Mouse (Mus musculus): ENCODE data around the gene P2ry10. TPM values are rescaled to one million over a fixed set of nuclear protein-coding genes. Genes with fewer than 3 reads are reported as not detected.
"Not testable (repeated sequence)": the region's sequence is repeated elsewhere in the genome, so short reads cannot be mapped to it uniquely, and the experiment has no call there.

P2ry10 gene
- polyA plus RNA-seq (2012; rRNA removed) (0.03 and 0.04 TPM in 2 replicates), polyA plus RNA-seq (2014; fragmentation: Nextera tagmentation; extraction: Ambion mirVana) (0.05 and 0.10 TPM in 2 replicates)

DNA sequence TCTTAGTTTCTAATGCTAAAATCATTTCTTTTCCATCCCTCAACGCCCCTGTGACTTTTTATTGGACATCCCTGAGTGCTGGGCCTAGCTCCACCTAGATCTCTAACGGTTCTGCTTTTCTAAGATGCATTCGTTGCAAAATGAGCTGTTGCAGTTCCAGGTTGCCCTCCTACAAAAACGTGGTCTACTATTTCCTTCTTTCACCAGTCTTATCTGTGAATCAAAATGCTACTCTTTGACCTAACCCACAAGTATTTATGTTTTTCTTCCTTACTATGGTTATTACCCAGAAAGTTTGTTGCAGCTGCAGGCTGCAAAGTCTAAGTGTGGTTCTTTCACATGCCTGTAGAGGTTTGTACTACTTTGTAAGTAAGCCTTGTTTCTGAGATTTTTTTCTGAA is at the start of gene P2ry10:
P2ry10 (plus strand) TSS at position 316 of the 400 bp plus-strand sequence.
- 18% methylated on average over 4 of the region's 4 CpGs for WGBS (ENCODE audit: insufficient replicate concordance)
- DNase-seq (ENCODE audit: low read depth in 3 of 3, low spot score in 3 of 3) (no peak), ATAC-seq (ENCODE audit: insufficient read depth) (no peak)
- Histone ChIP-seq H3K4me2 (ENCODE audit: low read depth) (no peak within 1 kb of the TSS), H3K4me1 (replicated peaks; ENCODE audit: control insufficient read depth in 2 of 2, insufficient read depth in 2 of 2, low read length in 1 of 2) (no peaks in the 10 kb centered on the region), H3K9ac (replicated peaks) (no peak within 1 kb of the TSS), H3K9me3 (ENCODE audit: control insufficient read depth, low read length) (no peaks in the 10 kb centered on the region), H3K27ac (no peak within 1 kb of the TSS), H3K4me3 (ENCODE audit: insufficient read depth in 1 of 2, low read depth in 2 of 2, low read length in 2 of 2) (no peak within 1 kb of the TSS), H3K27me3 (ENCODE audit: control insufficient read depth, insufficient read depth, low read length) (no peaks in the 10 kb centered on the region), H3K36me3 (replicated peaks; ENCODE audit: control insufficient read depth, insufficient read depth, low read depth) (no peaks in the 10 kb centered on the region)
- TF ChIP-seq EP300 (IDR thresholded peaks at IDR 0.05; ENCODE audit: low read depth) (no peak), CTCF (IDR thresholded peaks at IDR 0.05; ENCODE audit: low read depth) (no peak)

DNA sequence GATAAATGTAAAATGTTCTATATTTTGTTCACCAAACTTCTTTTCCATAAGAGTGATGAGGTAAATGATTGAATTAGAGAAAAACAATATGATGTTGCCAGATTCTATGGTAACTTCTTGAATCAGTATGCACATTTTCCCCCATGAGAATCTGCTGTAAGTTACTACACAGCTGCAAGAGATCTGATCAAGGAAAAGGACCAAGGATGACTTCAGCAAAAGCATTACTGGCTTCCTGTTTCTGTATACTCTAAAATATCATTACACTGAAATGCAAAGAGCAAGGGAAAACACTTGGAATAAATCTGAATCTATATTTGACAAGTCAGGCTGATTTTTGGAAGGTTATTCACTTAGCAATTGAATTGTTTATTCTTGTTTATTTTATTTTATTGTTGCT is 49.1 kb upstream of the P2ry10 start:
- Histone ChIP-seq H3K9ac (replicated peaks) (no peak overlapping the region), H3K27ac (no peak overlapping the region), H3K27me3 (ENCODE audit: control insufficient read depth, insufficient read depth, low read length) (no peaks in the 10 kb centered on the region), H3K4me2 (ENCODE audit: low read depth) (no peak overlapping the region), H3K36me3 (replicated peaks; ENCODE audit: control insufficient read depth, insufficient read depth, low read depth) (no peaks in the 10 kb centered on the region), H3K9me3 (ENCODE audit: control insufficient read depth, low read length) (no peaks in the 10 kb centered on the region), H3K4me1 (replicated peaks; ENCODE audit: control insufficient read depth in 2 of 2, insufficient read depth in 2 of 2, low read length in 1 of 2) (no peaks in the 10 kb centered on the region), H3K4me3 (ENCODE audit: insufficient read depth in 1 of 2, low read depth in 2 of 2, low read length in 2 of 2) (no peak overlapping the region)
- DNase-seq (ENCODE audit: low read depth in 3 of 3, low spot score in 3 of 3) (no peak), ATAC-seq (ENCODE audit: insufficient read depth) (no peak)
- TF ChIP-seq EP300 (IDR thresholded peaks at IDR 0.05; ENCODE audit: low read depth): no peak
- no peak for TF ChIP-seq CTCF (IDR thresholded peaks at IDR 0.05; ENCODE audit: low read depth)

DNA sequence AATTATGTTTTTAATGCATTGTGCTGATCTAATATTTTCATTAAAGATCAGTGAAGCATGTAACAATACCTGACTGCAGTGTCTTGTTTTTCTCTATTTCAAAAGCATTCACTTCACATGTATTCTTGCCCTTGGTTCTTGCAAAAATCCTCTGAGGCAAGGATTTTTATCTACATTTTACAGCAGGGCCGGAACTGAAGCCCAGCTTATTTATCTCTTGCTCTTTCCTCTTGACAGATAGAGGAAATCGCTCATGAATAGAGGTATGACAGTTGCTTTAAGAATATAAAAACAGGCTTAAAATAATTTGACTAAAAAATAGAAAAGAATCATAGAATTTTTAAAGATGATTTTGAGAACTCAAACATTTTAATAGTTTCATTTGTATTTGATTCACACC is 48.7 kb upstream of the P2ry10 start:
- H3K4me1 ChIP-seq (replicated peaks; ENCODE audit: control insufficient read depth in 2 of 2, insufficient read depth in 2 of 2, low read length in 1 of 2): no peaks in the 10 kb centered on the region
- H3K4me2 ChIP-seq (ENCODE audit: low read depth): no peak overlapping the region
- WGBS (ENCODE audit: insufficient replicate concordance): 15% methylated on average over 2 of the region's 2 CpGs
- H3K4me3 ChIP-seq (ENCODE audit: insufficient read depth in 1 of 2, low read depth in 2 of 2, low read length in 2 of 2): no peak overlapping the region
- H3K9me3 ChIP-seq (ENCODE audit: control insufficient read depth, low read length): no peaks in the 10 kb centered on the region
- no peaks in the 10 kb centered on the region for H3K36me3 ChIP-seq (replicated peaks; ENCODE audit: control insufficient read depth, insufficient read depth, low read depth)
- no peak for DNase-seq (ENCODE audit: low read depth in 3 of 3, low spot score in 3 of 3)
- TF ChIP-seq EP300 (IDR thresholded peaks at IDR 0.05; ENCODE audit: low read depth) (no peak), CTCF (IDR thresholded peaks at IDR 0.05; ENCODE audit: low read depth) (no peak)
- H3K27ac ChIP-seq: no peak overlapping the region
- no peak overlapping the region for H3K9ac ChIP-seq (replicated peaks)
- H3K27me3 ChIP-seq (ENCODE audit: control insufficient read depth, insufficient read depth, low read length): no peaks in the 10 kb centered on the region
- ATAC-seq (ENCODE audit: insufficient read depth): no peak

DNA sequence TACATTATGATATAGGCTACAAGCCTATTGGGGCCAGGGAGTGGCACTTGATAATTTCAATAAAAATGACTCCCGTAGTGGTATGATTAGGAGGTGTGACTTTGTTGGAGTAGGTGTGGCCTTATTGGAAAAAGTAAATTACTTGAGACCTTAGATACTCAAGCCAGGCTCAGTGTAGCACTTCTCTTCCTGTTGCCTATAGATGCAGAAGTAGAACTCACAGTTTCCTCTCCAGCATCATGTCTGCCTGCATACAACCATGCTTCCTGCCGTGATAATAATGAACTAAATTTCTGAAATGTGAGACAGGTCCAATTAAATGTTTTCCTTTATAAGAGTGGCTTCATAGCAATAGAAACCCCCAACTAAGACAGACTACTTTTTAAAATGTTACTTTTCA is 45.9 kb upstream of the P2ry10 start:
- Histone ChIP-seq H3K4me2 (ENCODE audit: low read depth) (no peak overlapping the region), H3K4me3 (ENCODE audit: insufficient read depth in 1 of 2, low read depth in 2 of 2, low read length in 2 of 2) (no peak overlapping the region), H3K36me3 (replicated peaks; ENCODE audit: control insufficient read depth, insufficient read depth, low read depth) (no peaks in the 10 kb centered on the region), H3K9me3 (ENCODE audit: control insufficient read depth, low read length) (no peaks in the 10 kb centered on the region), H3K9ac (replicated peaks) (no peak overlapping the region), H3K4me1 (replicated peaks; ENCODE audit: control insufficient read depth in 2 of 2, insufficient read depth in 2 of 2, low read length in 1 of 2) (no peaks in the 10 kb centered on the region), H3K27me3 (ENCODE audit: control insufficient read depth, insufficient read depth, low read length) (no peaks in the 10 kb centered on the region), H3K27ac (no peak overlapping the region)
- DNase-seq (ENCODE audit: low read depth in 3 of 3, low spot score in 3 of 3) (no peak), ATAC-seq (ENCODE audit: insufficient read depth) (no peak)
- WGBS (ENCODE audit: insufficient replicate concordance): 50% methylated on average over 2 of the region's 2 CpGs
- TF ChIP-seq CTCF (IDR thresholded peaks at IDR 0.05; ENCODE audit: low read depth): no peak
- TF ChIP-seq EP300 (IDR thresholded peaks at IDR 0.05; ENCODE audit: low read depth): no peak

DNA sequence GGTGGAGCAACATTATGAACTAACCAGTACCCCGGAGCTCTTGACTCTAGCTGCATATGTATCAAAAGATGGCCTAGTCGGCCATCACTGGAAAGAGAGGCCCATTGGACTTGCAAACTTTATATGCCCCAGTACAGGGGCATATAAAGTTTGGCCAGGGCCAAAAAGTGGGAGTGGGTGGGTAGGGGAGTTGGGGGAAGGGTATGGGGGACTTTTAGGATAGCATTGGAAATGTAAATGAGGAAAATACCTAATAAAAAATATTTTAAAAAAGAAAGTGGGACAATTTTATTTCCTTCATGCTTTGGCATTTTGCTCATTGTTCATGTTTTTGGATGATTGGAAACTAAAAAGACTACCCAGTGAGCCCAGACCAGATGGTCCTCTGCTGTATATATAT is 4.9 kb upstream of the P2ry10 start:
- not testable (repeated sequence) for H3K36me3 ChIP-seq (replicated peaks; ENCODE audit: control insufficient read depth, insufficient read depth, low read depth); ATAC-seq (ENCODE audit: insufficient read depth); H3K4me2 ChIP-seq (ENCODE audit: low read depth); H3K27me3 ChIP-seq (ENCODE audit: control insufficient read depth, insufficient read depth, low read length); DNase-seq (ENCODE audit: low read depth in 3 of 3, low spot score in 3 of 3); H3K4me3 ChIP-seq (ENCODE audit: insufficient read depth in 1 of 2, low read depth in 2 of 2, low read length in 2 of 2); H3K27ac ChIP-seq; H3K4me1 ChIP-seq (replicated peaks; ENCODE audit: control insufficient read depth in 2 of 2, insufficient read depth in 2 of 2, low read length in 1 of 2); H3K9me3 ChIP-seq (ENCODE audit: control insufficient read depth, low read length); H3K9ac ChIP-seq (replicated peaks)
- WGBS (ENCODE audit: insufficient replicate concordance): 74% methylated on average over 2 of the region's 2 CpGs

DNA sequence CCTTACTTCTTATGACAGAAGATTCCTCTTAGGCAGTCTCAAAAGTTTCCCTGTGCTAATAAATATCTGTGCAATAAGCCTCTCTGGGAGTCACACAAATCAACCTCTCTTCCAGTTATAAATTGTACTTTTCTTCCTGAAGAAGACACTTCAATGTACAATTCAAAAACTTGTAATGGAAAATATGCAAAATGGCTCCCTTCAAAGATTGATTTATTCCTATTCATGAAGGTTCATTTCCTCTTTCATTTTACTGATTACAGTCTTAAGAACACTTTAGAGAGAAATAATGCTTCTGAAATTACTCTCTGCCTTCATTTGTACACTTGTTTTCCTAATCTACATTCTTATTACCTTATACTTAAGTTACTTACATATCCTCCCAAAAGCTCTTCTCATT is 4.0 kb upstream of the P2ry10 start:
- no peak overlapping the region for H3K27ac ChIP-seq
- H3K4me1 ChIP-seq (replicated peaks; ENCODE audit: control insufficient read depth in 2 of 2, insufficient read depth in 2 of 2, low read length in 1 of 2): no peaks in the 10 kb centered on the region
- no peaks in the 10 kb centered on the region for H3K27me3 ChIP-seq (ENCODE audit: control insufficient read depth, insufficient read depth, low read length)
- no peak overlapping the region for H3K4me3 ChIP-seq (ENCODE audit: insufficient read depth in 1 of 2, low read depth in 2 of 2, low read length in 2 of 2)
- ATAC-seq (ENCODE audit: insufficient read depth) (no peak), DNase-seq (ENCODE audit: low read depth in 3 of 3, low spot score in 3 of 3) (no peak)
- H3K4me2 ChIP-seq (ENCODE audit: low read depth): no peak overlapping the region
- no peak overlapping the region for H3K9ac ChIP-seq (replicated peaks)
- no peaks in the 10 kb centered on the region for H3K36me3 ChIP-seq (replicated peaks; ENCODE audit: control insufficient read depth, insufficient read depth, low read depth)
- no peaks in the 10 kb centered on the region for H3K9me3 ChIP-seq (ENCODE audit: control insufficient read depth, low read length)
- TF ChIP-seq EP300 (IDR thresholded peaks at IDR 0.05; ENCODE audit: low read depth) (no peak), CTCF (IDR thresholded peaks at IDR 0.05; ENCODE audit: low read depth) (no peak)
